Mouse (Mus musculus): ENCODE results near the gene Yae1d1. TPM values are rescaled to one million over a fixed set of nuclear protein-coding genes. Genes with fewer than 3 reads are reported as not detected.

Gene Yae1d1
- total RNA-seq, 1 experiment from 2014 or later: 9.4 TPM

DNA sequence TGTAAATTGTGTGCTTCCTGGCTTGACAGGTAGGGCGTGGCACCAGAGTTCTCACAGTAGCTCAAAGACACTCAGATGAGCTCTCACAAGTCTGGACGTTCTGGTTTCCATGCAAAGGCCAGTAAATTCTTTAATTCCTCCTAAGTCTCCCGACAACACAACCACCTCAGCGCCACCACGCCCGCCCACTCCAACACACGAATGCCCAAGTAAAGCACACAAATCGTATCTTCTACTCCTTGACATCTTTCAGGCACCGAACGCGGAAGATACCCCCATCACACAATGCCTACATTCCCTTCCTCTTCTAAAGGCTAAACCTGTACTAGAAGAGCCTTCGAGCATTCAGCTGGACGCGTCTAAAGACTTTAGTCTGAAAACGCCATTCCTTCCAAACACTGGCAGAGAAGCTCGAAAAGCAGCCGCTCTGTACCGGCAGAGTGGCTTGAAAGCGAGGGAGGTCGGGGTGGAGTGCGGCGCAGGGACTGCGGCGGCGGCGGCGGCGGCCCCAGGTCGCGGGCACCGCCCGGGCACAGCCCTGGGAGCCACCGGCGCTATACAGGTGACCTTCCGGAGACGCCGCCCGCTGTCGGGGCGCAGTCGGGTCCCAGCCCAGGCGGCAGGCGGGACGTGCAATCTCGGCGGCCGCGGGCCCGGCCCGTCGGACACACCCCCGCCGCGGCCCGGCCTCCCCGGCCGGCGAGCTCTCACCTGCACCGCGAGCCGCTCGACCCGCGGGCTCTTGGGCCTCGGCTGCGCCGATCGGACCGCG, 49.7 kb downstream of the Yae1d1 start:
- ATAC-seq (ENCODE audit: extremely low read depth, insufficient number of reproducible peaks, low FRiP score, poor library complexity, severe bottlenecking): peak; percentile 18; the same call in 1 of the 2 replicates

DNA sequence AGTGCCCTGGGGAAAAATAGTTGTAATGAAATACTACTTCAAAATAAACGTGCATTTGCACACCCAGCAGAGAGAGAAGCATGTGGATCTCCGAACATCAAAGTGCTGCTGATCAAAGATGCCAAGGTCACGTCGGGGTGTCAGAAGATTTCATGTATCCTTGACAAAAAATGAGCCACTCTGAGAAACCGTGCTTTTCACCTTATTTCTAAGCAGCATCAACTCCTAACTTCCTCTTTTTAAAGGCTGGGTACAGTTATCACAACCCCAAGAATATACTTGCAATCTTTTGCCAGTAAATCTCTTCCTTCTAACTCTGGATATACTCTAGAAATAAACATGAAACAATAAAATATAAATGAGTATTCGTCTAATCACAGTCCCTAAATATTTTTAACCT, 50.8 kb downstream of the Yae1d1 start:
- no peak for ATAC-seq (ENCODE audit: extremely low read depth, insufficient number of reproducible peaks, low FRiP score, poor library complexity, severe bottlenecking)

Other genes starting within 250 kb of the Yae1d1 start
- gene Cdk13, start 188.3 kb downstream of the Yae1d1 start, total RNA-seq (2017): 195 and 196 TPM in 2 replicates
- gene Rala, start 49.1 kb downstream of the Yae1d1 start, total RNA-seq (2017): 37.8 and 38.3 TPM in 2 replicates